Mouse (Mus musculus) stomach, embryonic 14.5 days (tissue): ENCODE data around the gene Trim28. TPM values are rescaled to one million over a fixed set of nuclear protein-coding genes. Genes with fewer than 3 reads are reported as not detected.

Experiments used
- ATAC-seq: fragments of 200-750 bp; cut with Nextera tagmentation; 2 replicates; pipeline ENCODE4 v1.8.0; 2017; ENCODE audit warnings: low read depth, moderate TSS enrichment; ENCODE audit not compliant: insufficient number of reproducible peaks, insufficient read depth, low FRiP score
- H3K27ac ChIP-seq: fragments of 300-500 bp; sonication (generic); 2 replicates; pipeline ENCODE4 v1.5.1; 2014; ENCODE audit warnings: mild to moderate bottlenecking, low read length, moderate library complexity, mixed read lengths
- H3K27me3 ChIP-seq: fragments of 300-500 bp; sonication (generic); 2 replicates; pipeline ENCODE4 v1.6.1; 2014; ENCODE audit warnings: low read length, control low read depth, mixed read lengths; ENCODE audit not compliant: control insufficient read depth, insufficient read depth
- H3K36me3 ChIP-seq: fragments of 300-500 bp; sonication (generic); 2 replicates; pipeline ENCODE4 v1.6.1; 2014; ENCODE audit warnings: mild to moderate bottlenecking, control low read depth, low read length, moderate library complexity, mixed read lengths; ENCODE audit not compliant: control insufficient read depth, insufficient read depth
- H3K4me1 ChIP-seq: fragments of 300-500 bp; sonication (generic); 2 replicates; pipeline ENCODE4 v1.6.1; 2014; ENCODE audit warnings: low read length, control low read depth, mixed read lengths; ENCODE audit not compliant: control insufficient read depth, insufficient read depth
- H3K4me2 ChIP-seq: fragments of 300-500 bp; sonication (generic); replicated peaks from 2 replicates; pipeline ENCODE4 v1.6.1; 2014; ENCODE audit warnings: low read depth, low read length, control low read depth
- H3K4me3 ChIP-seq: fragments of 300-500 bp; sonication (generic); 2 replicates; pipeline ENCODE4 v1.5.1; 2014; ENCODE audit warnings: low read depth, low read length, control low read depth
- H3K9ac ChIP-seq: fragments of 300-500 bp; sonication (generic); replicated peaks from 2 replicates; pipeline ENCODE4 v1.6.1; 2014; ENCODE audit warnings: low read depth, mild to moderate bottlenecking, control low read depth, low read length, moderate library complexity, mixed read lengths
- H3K9me3 ChIP-seq: fragments of 300-500 bp; sonication (generic); 2 replicates; pipeline ENCODE4 v1.6.1; 2016; ENCODE audit warnings: low read depth, low read length, control low read depth; ENCODE audit not compliant: control insufficient read depth
- WGBS: fragments of 180-500 bp; shearing (Covaris S2); extraction: QIAGEN DNeasy Blood & Tissue Kit; methylation state at CpG from one replicate; pipeline ENCODE4 v1.1.7; 2014; 5-methylcytosine and 5-hydroxymethylcytosine counted together
- polyA plus RNA-seq: library from polyadenylated mRNA; unstranded; fragments of >200 nt; fragmentation: Nextera tagmentation; extraction: Ambion mirVana; gene quantifications from 2 replicates; pipeline ENCODE4 v1.2.1, GENCODE M21; 2014

The Trim28 gene
- 386 and 397 TPM in 2 replicates for polyA plus RNA-seq

GRCm38 (mm10) chr7:12998851-12999250, at the start of gene Trim28:
Trim28 (plus strand) TSS chr7:12999114.
- Histone ChIP-seq H3K36me3 (no peaks in the 10 kb centered on the region), H3K9me3 (no peaks in the 10 kb centered on the region), H3K27ac (no peak within 1 kb of the TSS), H3K4me1 (no peaks in the 10 kb centered on the region), H3K27me3 (no peaks in the 10 kb centered on the region), H3K4me3 (no peak within 1 kb of the TSS), H3K4me2 (no peak within 1 kb of the TSS), H3K9ac (no peak within 1 kb of the TSS)
- ATAC-seq, result no peak
- 86% methylated on average over 3 of the region's 3 CpGs for WGBS

- Histone ChIP-seq H3K9ac (peak overlapping the region; percentile 55), H3K4me3 (peak overlapping the region; percentile 35), H3K4me2 (peak overlapping the region; percentile 74), H3K36me3 (no peaks in the 10 kb centered on the region), H3K27ac (peak overlapping the region; percentile 80), H3K27me3 (no peaks in the 10 kb centered on the region), H3K9me3 (no peaks in the 10 kb centered on the region), H3K4me1 (no peaks in the 10 kb centered on the region)
- 3% methylated on average over 16 of the region's 16 CpGs for WGBS
- peak; percentile 44 for ATAC-seq
These were observed 49.1 kb upstream of the Trim28 start for GRCm38 (mm10) chr7:12949872-12950229.

DNA sequence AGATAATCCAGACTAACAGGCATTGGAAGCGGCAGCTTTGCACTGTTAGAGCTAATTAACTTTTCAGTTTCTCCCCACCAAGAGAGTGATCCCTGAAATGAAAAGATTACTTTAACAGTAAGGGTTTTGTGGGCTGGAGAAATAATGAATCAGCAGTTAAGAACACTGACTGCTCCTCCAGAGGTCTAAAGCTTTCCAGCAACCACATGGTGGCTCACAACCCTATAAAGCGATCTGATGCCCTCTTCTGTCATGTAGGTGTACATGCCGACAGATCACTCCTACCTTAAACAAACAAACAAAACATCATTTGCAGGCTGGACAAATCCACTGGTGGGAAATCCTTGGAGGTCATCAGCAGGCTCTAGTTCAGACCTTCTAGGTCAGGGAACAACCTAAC, 44.0 kb upstream of the Trim28 start:
- Histone ChIP-seq H3K27me3 (no peaks in the 10 kb centered on the region), H3K27ac (no peak overlapping the region), H3K4me3 (no peak overlapping the region), H3K9ac (no peak overlapping the region), H3K36me3 (no peaks in the 10 kb centered on the region), H3K4me1 (no peaks in the 10 kb centered on the region), H3K9me3 (no peaks in the 10 kb centered on the region), H3K4me2 (no peak overlapping the region)
- ATAC-seq, result no peak
- WGBS, result 47% methylated on average over 3 of the region's 3 CpGs

- Histone ChIP-seq H3K4me1 (no peaks in the 10 kb centered on the region), H3K27me3 (no peaks in the 10 kb centered on the region), H3K4me3 (no peak overlapping the region), H3K9ac (no peak overlapping the region), H3K9me3 (no peaks in the 10 kb centered on the region), H3K27ac (no peak overlapping the region), H3K4me2 (no peak overlapping the region), H3K36me3 (no peaks in the 10 kb centered on the region)
- WGBS, result 69% methylated on average over 5 of the region's 5 CpGs
- ATAC-seq, result no peak
These were observed 41.4 kb upstream of the Trim28 start for GRCm38 (mm10) chr7:12957511-12957910.

- H3K9ac ChIP-seq, result no peak overlapping the region
- H3K4me3 ChIP-seq, result no peak overlapping the region
- no peaks in the 10 kb centered on the region for H3K4me1 ChIP-seq
- no peak overlapping the region for H3K4me2 ChIP-seq
- H3K9me3 ChIP-seq, result no peaks in the 10 kb centered on the region
- no peaks in the 10 kb centered on the region for H3K36me3 ChIP-seq
- 71% methylated on average over 4 of the region's 4 CpGs for WGBS
- H3K27ac ChIP-seq, result no peak overlapping the region
- no peak for ATAC-seq
- H3K27me3 ChIP-seq, result no peaks in the 10 kb centered on the region
These were observed 40.0 kb upstream of the Trim28 start for GRCm38 (mm10) chr7:12958948-12959347.

- no peaks in the 10 kb centered on the region for H3K4me1 ChIP-seq
- no peaks in the 10 kb centered on the region for H3K27me3 ChIP-seq
- H3K9ac ChIP-seq, result no peak overlapping the region
- H3K27ac ChIP-seq, result no peak overlapping the region
- no peak overlapping the region for H3K4me2 ChIP-seq
- ATAC-seq, result no peak
- 33% methylated on average over 4 of the region's 4 CpGs for WGBS
- H3K36me3 ChIP-seq, result no peaks in the 10 kb centered on the region
- no peaks in the 10 kb centered on the region for H3K9me3 ChIP-seq
- H3K4me3 ChIP-seq, result no peak overlapping the region
These were observed 39.2 kb upstream of the Trim28 start for GRCm38 (mm10) chr7:12959718-12960117.

DNA sequence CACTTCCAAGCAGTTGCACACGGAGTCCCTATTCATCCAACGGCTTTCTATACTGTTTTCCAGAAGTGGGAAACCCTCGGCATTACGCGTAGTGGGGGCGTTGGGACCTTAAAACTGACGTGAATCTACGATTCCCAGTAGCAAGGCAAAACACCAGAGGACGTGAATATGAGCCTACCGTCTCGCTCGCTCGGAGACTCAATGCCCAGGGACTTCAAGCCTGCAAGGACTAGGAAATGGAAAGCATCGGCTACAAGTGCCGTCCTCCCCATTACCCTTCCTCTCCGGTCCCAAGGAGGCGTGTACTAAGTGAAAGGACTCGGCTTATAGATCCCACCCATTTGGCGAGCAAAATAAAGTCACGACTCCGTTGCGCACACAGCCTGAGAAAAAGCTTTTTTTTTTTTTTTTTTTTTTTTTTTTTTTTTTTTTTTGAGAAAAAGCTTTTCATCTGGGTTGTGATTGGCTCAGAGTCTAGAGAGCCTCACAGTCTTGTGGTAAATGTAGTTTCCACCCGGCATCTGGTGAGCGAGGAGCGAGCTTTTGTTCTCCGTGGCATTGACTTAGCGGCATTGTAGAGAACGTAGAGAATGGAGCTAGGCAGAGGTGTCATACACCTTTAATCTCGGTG, 37.3 kb upstream of the Trim28 start:
- peak; percentile 69 for ATAC-seq
- Histone ChIP-seq H3K36me3 (no peaks in the 10 kb centered on the region), H3K9ac (peak overlapping the region; percentile 73), H3K27me3 (no peaks in the 10 kb centered on the region), H3K9me3 (no peaks in the 10 kb centered on the region), H3K4me3 (peak overlapping the region; percentile 46), H3K27ac (peak overlapping the region; percentile 77), H3K4me1 (0 out of 2 replicates have a peak, but pooled peaks cover 6% of the 10 kb centered on the region), H3K4me2 (peak overlapping the region; percentile 63)
- 2% methylated on average over 29 of the region's 29 CpGs for WGBS

DNA sequence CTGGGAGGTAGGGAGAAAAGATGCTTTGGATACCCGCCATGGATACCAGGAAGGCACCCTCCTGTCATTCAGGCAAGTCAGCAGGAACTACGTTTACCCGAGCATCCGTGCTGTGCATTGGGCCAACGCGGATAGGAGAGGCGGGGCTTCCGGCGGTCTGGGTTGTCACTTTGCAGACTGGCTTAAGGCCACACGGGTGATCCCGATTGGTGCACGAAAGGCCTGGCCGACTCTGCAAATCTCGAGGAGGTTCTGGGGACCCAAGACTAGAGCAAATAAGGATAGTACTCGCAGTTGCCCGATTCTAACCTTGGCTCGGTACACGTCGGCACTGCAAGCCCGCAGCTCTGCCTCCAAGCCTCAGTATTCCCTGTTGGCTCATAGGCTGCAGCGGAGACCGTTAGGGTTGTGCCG, 33.2 kb upstream of the Trim28 start, which contains the start of gene Zfp324:
Gene Zfp324, plus strand, starts transcription at position 161 of the 414 bp plus-strand sequence.
- Histone ChIP-seq H3K9me3 (no peaks in the 10 kb centered on the region), H3K36me3 (peaks cover 12% of the 10 kb centered on the region), H3K4me3 (peak within 1 kb of the TSS; percentile 85), H3K4me2 (peak within 1 kb of the TSS; percentile 76), H3K27me3 (no peaks in the 10 kb centered on the region), H3K9ac (peak within 1 kb of the TSS; percentile 82), H3K27ac (peak within 1 kb of the TSS; percentile 76), H3K4me1 (peaks cover 14% of the 10 kb centered on the region; the same call in 1 of the 2 replicates)
- under 1% methylated on average over 23 of the region's 23 CpGs for WGBS
- ATAC-seq, result peak; percentile 93
